Mouse (Mus musculus) erythroblast, embryonic 14.5 days (primary cell): Measurements from ENCODE around the gene Susd1.

Experiments used
- GATA1 ChIP-seq: IDR thresholded peaks from 2 replicates; pipeline ENCODE4 v1.6.1; 2012; ENCODE audit warnings: low read length, inconsistent platforms, mixed read lengths
- TAL1 ChIP-seq: IDR thresholded peaks from 3 replicates; pipeline ENCODE4 v1.6.1; 2012; ENCODE audit warnings: low read length, inconsistent platforms, mixed read lengths

DNA sequence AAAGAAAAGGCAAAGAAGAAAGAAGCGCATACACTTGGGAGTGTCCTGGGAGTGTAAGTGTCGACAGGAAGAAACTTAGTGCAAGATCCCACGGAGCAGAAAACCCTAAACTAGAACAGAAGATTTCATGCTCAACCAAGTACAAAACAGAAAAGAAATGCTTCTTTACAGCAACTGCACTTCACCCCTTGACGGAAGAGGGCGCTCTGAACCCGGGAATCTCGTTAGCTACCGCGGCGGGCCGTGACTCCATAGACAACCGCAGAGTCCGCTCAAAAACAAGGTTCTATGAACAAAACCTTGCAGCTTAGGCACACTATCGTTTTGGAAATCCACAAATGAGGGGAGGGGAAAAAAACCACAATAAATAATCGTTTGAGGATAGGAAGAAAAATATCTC is 77.7 kb downstream of the Susd1 start:
- TF ChIP-seq GATA1 (no peak), TAL1 (no peak)
